Mouse (Mus musculus): Measurements from ENCODE around the gene Synpo2l. TPM values are rescaled to one million over a fixed set of nuclear protein-coding genes. Genes with fewer than 3 reads are reported as not detected.

Synpo2l gene
- total RNA-seq, 2 experiments from 2014 or later: 0.15 TPM

Small RNAs within 50 kb of the gene (microRNA-seq; reads per million reads assigned to microRNA genes)
- 0.30 to 0.85 reads per million in 2 experiments for gene Mir6946

Other genes with a start within 250 kb of the Synpo2l start
- gene Cfap70, start 216.1 kb downstream of the Synpo2l start, total RNA-seq (2021): 1 to 10 TPM in 1 of 2 experiments, under 1 TPM in 1; 0.75 to 2.4 TPM
- 10 to 100 TPM; 68.0 to 69.7 TPM for gene Anxa7, start 188.2 kb downstream of the Synpo2l start, total RNA-seq (2021)
- gene Mss51, start 171.5 kb downstream of the Synpo2l start, total RNA-seq (2021): 1 to 10 TPM; 1.3 to 1.5 TPM
- gene Ppp3cb, start 121.8 kb downstream of the Synpo2l start, total RNA-seq (2021): 100 to 1,000 TPM; 306 to 322 TPM
- gene Usp54, start 27.3 kb downstream of the Synpo2l start, total RNA-seq (2021): 10 to 100 TPM; 49.1 to 57.8 TPM
- gene Myoz1, start 11.8 kb downstream of the Synpo2l start, total RNA-seq (2021): not detected
- 100 to 1,000 TPM; 116 to 125 TPM for gene Sec24c, start 6.0 kb upstream of the Synpo2l start, total RNA-seq (2021)
- 10 to 100 TPM; 15.1 to 16.4 TPM for gene Fut11, start 26.6 kb upstream of the Synpo2l start, total RNA-seq (2021)
- 10 to 100 TPM; 48.8 to 50.0 TPM for gene Chchd1, start 34.7 kb upstream of the Synpo2l start, total RNA-seq (2021)
- gene Zswim8, start 39.2 kb upstream of the Synpo2l start, total RNA-seq (2021): 100 to 1,000 TPM; 154 to 187 TPM
- gene Ndst2, start 66.2 kb upstream of the Synpo2l start, total RNA-seq (2021): 10 to 100 TPM; 16.5 to 16.9 TPM
- 100 to 1,000 TPM; 187 to 199 TPM for gene Camk2g, start 125.7 kb upstream of the Synpo2l start, total RNA-seq (2021)
- 1 to 10 TPM; 4.2 to 4.3 TPM for gene Plau, start 168.3 kb upstream of the Synpo2l start, total RNA-seq (2021)